Mouse (Mus musculus): ENCODE results near the gene Arfgef2.

DNA sequence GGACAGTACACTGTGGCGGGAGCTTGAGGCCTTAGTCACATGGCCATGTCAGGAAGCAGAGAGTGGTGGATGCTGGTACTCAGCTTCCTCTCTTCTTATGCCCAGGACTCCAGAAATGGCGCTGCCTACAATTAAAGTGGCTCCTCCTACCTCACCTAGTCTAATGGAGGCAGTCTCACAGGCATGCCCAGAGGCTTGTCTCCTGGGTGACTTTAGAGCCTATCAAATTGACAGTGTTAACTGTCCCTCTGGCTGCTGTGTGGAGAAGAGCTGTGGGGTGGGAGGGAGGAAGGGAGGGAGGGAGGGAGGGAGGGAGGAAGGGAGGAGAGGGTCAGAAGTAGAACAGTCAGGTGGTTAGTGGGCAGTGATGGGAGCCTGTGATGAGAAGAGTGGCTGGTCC is 15.5 kb downstream of the Arfgef2 start:
- TF ChIP-seq POLR2A (IDR thresholded peaks at IDR 0.05; ENCODE audit: borderline replicate concordance, insufficient read depth, low read length) (no peak), CTCF (IDR thresholded peaks at IDR 0.05; ENCODE audit: borderline replicate concordance, insufficient read depth, low read depth, low read length) (no peak)
